Mouse (Mus musculus) myocyte (in vitro differentiated cells): ENCODE results near the gene Tpra1.

Experiments used
- MAX ChIP-seq: IDR thresholded peaks from one replicate; pipeline ENCODE4 v1.6.1; 2011; ENCODE audit warnings: low read depth, mild to moderate bottlenecking, control low read depth
- POLR2A ChIP-seq: IDR thresholded peaks from one replicate; pipeline ENCODE4 v1.6.1; 2011; ENCODE audit warnings: low read depth, mild to moderate bottlenecking, control low read depth, moderate library complexity; ENCODE audit not compliant: insufficient read length
- TCF12 ChIP-seq: IDR thresholded peaks from one replicate; pipeline ENCODE4 v1.6.1; 2011; ENCODE audit warnings: mild to moderate bottlenecking, control low read depth; ENCODE audit not compliant: poor library complexity, insufficient read depth, severe bottlenecking
- USF1 ChIP-seq: IDR thresholded peaks from one replicate; pipeline ENCODE4 v1.6.1; 2011; ENCODE audit warnings: low read depth, mild to moderate bottlenecking, control low read depth, moderate library complexity

DNA sequence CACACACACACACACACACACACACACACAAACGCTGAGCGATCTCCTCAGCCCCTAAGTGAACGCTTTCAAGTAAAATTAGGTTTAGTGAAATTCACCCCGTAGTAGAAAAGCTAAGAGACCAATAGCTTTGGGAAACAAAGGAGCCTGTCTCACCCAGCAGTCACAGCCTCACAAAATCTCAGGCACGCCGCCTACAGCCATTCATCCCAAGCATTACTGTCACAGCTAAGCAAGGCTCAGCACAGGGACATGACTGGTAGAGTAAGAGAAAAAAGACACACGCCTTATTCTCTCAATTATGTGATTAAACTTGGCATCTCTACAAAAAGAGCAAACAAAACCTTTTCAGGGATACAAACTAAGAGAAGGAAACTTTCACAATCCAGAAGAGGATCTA is 20.7 kb upstream of the Tpra1 start:
- TF ChIP-seq POLR2A (no peak), MAX (no peak), USF1 (no peak), TCF12 (no peak)
